Mouse (Mus musculus) left cerebral cortex, postnatal 14 days (tissue): ENCODE measurements around the gene En1. TPM values are rescaled to one million over a fixed set of nuclear protein-coding genes. Genes with fewer than 3 reads are reported as not detected.
A peak's percentile ranks its signal among the peaks of the same experiment; 100 is the strongest.

Experiments
- DNase-seq, 2 experiments: peaks; one replicate each; pipeline ENCODE4 v3.0.0; 2021 to 2022; ENCODE audit warnings: low spot score in 2 of 2, mixed read lengths in 1 of 2
- intact Hi-C: fragments of 180-260 bp; cut with DNase I; formaldehyde crosslinking; loops from one replicate; pipeline ENCODE4 v1.15.1; 2025
- total RNA-seq, 2 experiments: library from RNA; stranded (reverse); gene quantifications; 2 replicates each; pipeline ENCODE4 v1.2.3; 2021

En1 gene
- total RNA-seq, 2 experiments from 2014 or later: not detected

- no peak for DNase-seq
Measured at GRCm38 (mm10) chr1:120614307-120615100, 12.3 kb downstream of the En1 start.

GRCm38 (mm10) chr1:120615521-120615920 is 13.3 kb downstream of the En1 start:
- no peak for DNase-seq
- intact Hi-C loops: no loop called here

More at GRCm38 (mm10) chr1:120614307-120615100, 12.3 kb downstream of the En1 start:
- intact Hi-C loops: no loop called here

- intact Hi-C loops: no loop called here
- DNase-seq: no peak
Measured at GRCm38 (mm10) chr1:120615927-120616326, 13.7 kb downstream of the En1 start.

GRCm38 (mm10) chr1:120621383-120621782 is 19.2 kb downstream of the En1 start:
- no peak for DNase-seq
- intact Hi-C loops: no loop called here

GRCm38 (mm10) chr1:120626930-120627621 is 24.9 kb downstream of the En1 start:
- intact Hi-C loops: no loop called here
- DNase-seq: no peak

GRCm38 (mm10) chr1:120627622-120628001 is 25.4 kb downstream of the En1 start:
- intact Hi-C loops: no loop called here
- DNase-seq: no peak

GRCm38 (mm10) chr1:120628821-120629220 is 26.6 kb downstream of the En1 start:
- intact Hi-C loops: no loop called here
- DNase-seq: no peak

- intact Hi-C loops: no loop called here
- no peak for DNase-seq
Measured at GRCm38 (mm10) chr1:120643380-120643779, 41.2 kb downstream of the En1 start.

GRCm38 (mm10) chr1:120643848-120644711 is 41.9 kb downstream of the En1 start:
- DNase-seq: no peak
- intact Hi-C loops: no loop called here

- intact Hi-C loops: no loop called here
- no peak for DNase-seq
Measured at GRCm38 (mm10) chr1:120644755-120645154, 42.5 kb downstream of the En1 start.

GRCm38 (mm10) chr1:120650068-120650467 is 47.9 kb downstream of the En1 start:
- no peak for DNase-seq
- intact Hi-C loops: no loop called here

GRCm38 (mm10) chr1:120651997-120652396 is 49.8 kb downstream of the En1 start:
- intact Hi-C loops: no loop called here
- peak in 1 of 2 experiments; percentile 8 for DNase-seq

- peak; percentile 41 to 66 for DNase-seq
- intact Hi-C loops: no loop called here
Measured at GRCm38 (mm10) chr1:120654950-120655396, 52.8 kb downstream of the En1 start.

Other genes starting within 250 kb of the En1 start
- not detected for gene Marco, start 97.4 kb upstream of the En1 start, total RNA-seq